Mouse (Mus musculus): ENCODE data around the gene Dnm3.

GRCm38 (mm10) chr1:162043216-162043615 lies 434.6 kb downstream of the Dnm3 start:
- TF ChIP-seq CTCF (IDR thresholded peaks at IDR 0.05; ENCODE audit: extremely low read depth, insufficient read depth, low read length) = no peak
- TF ChIP-seq POLR2A (IDR thresholded peaks at IDR 0.05; ENCODE audit: extremely low read depth, insufficient read depth, low read length) = no peak
